Mouse (Mus musculus) ES-Bruce4 (cell line): ENCODE data around the gene Tsc22d2.

Experiments used
- CTCF ChIP-seq: IDR thresholded peaks from one replicate; pipeline ENCODE4 v1.8.1; 2011; ENCODE audit warnings: low read depth, low read length
- POLR2A ChIP-seq: IDR thresholded peaks from one replicate; pipeline ENCODE4 v1.8.1; 2011; ENCODE audit warnings: low read length; ENCODE audit not compliant: insufficient read depth

DNA sequence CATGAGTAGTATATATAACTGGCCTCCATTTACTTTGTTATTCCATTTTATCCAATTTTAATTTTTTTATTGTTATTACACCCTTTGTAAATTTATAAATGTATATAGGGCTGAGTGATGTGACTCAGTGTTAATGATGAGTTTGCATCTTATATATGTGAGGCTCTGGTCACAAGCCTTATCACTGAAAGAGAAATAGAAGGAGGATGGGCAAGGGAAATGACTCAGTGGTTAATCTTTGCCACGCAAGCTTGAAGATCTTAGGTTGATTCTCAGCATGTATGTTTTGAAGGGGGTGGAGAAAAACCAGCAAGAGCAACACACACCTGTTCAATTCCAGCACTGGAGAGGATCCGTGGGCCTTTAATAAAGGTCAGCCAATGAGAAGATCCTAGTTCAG lies 19.9 kb downstream of the Tsc22d2 start:
- no peak for TF ChIP-seq CTCF
- no peak for TF ChIP-seq POLR2A
